Mouse (Mus musculus) monocyte, adult 59 days (primary cell): Measurements from ENCODE around the gene Anapc16. TPM values are rescaled to one million over a fixed set of nuclear protein-coding genes. Genes with fewer than 3 reads are reported as not detected.

ENCODE experiments used
- total RNA-seq, 2 experiments: library from RNA; stranded (reverse); gene quantifications; one replicate each; pipeline ENCODE4 v1.2.4; 2023

Gene Anapc16
- 10 to 100 TPM; 49.7 to 60.0 TPM for total RNA-seq

GRCm38 (mm10) chr10:60002673-60003212, at the start of gene Anapc16, which contains the start of gene Ascc1:
Gene Anapc16, minus strand, starts transcription at chr10:60003135.
Gene Ascc1, plus strand, starts transcription at chr10:60002805.

GRCm38 (mm10) chr10:59951211-59952151, 51.5 kb downstream of the Anapc16 start, which contains the start of gene Ddit4:
Gene Ddit4, minus strand, starts transcription at chr10:59951834.

Other genes starting within 250 kb of the Anapc16 start
- gene Dnajb12, start 123.6 kb downstream of the Anapc16 start, total RNA-seq: 10 to 100 TPM; 50.4 to 58.4 TPM
- gene Ddit4, start 51.3 kb downstream of the Anapc16 start, total RNA-seq: 100 to 1,000 TPM; 120 to 141 TPM
- 10 to 100 TPM; 25.9 to 27.7 TPM for gene Ascc1, start 330 bp downstream of the Anapc16 start, total RNA-seq
- gene Spock2, start 103.1 kb upstream of the Anapc16 start, total RNA-seq: 1 to 10 TPM in 1 of 2 experiments, under 1 TPM in 1; 0.76 to 1.0 TPM
- under 1 TPM; 0.24 to 0.58 TPM for gene Chst3, start 216.1 kb upstream of the Anapc16 start, total RNA-seq